Mouse (Mus musculus) Patski (cell line): Measurements from ENCODE around the gene Trmt10c. TPM values are rescaled to one million over a fixed set of nuclear protein-coding genes. Genes with fewer than 3 reads are reported as not detected.

Experiments
- ATAC-seq: fragments of 100-300 bp; one replicate; pipeline ENCODE4 v1.8.0; 2021
- CTCF ChIA-PET: fragments of 350-600 bp; sonication (Branson Sonifier 250); formaldehyde crosslinking; loops from one replicate; lab custom pipeline; 2022; ENCODE audit warnings: inconsistent platforms; lab: Charles Lee
- POLR2A ChIA-PET: fragments of 350-600 bp; sonication (Branson Sonifier 250); formaldehyde crosslinking; loops from one replicate; lab custom pipeline; 2022; ENCODE audit warnings: antibody characterized with exemption, inconsistent platforms; lab: Charles Lee
- DNase-seq: peaks from one replicate; pipeline ENCODE4 v3.0.0-alpha.2; 2011; ENCODE audit warnings: low read depth, low spot score
- H3K27me3 ChIP-seq: fragments of 371-371 bp; one replicate; pipeline ENCODE4 v1.5.1; 2021
- CTCF ChIP-seq: fragments of 100-300 bp; IDR thresholded peaks from one replicate; pipeline ENCODE4 v1.5.1; 2021
- in situ Hi-C: fragments of 300-500 bp; cut with MboI; formaldehyde crosslinking; loops from 3 replicates; pipeline ENCODE4 v1.11.1; 2018; ENCODE audit warnings: low pct_unique_long_range_greater_than_20kb, mixed read lengths
- polyA plus RNA-seq: library from polyadenylated mRNA; unstranded; gene quantifications from one replicate; pipeline ENCODE4 v1.2.3, GENCODE M21; 2021

The Trmt10c gene
- polyA plus RNA-seq, 1 experiment from 2014 or later: 17.9 TPM

DNA sequence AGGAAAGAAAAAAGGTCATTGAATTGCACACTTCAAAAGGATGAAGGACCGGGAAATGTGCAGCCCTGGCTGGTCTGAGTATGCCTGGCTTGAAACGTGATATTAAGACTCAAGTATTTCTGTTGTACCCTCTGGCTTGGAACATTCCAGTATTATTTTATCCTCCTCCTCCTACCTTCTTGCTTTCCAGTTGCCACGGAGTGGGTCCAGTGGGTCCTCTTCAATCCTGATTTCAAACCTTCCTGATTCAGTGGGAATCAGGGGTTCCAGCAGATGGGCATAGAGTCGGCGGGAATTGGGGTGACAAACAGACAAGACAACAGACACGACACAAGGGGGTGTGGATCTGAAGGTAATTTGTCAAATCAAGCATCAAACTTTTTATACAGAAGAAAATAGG lies 34.9 kb upstream of the Trmt10c start:
- DNase-seq (no peak), ATAC-seq (no peak)
- H3K27me3 ChIP-seq: peaks cover 6% of the 10 kb centered on the region
- CTCF ChIA-PET: no interaction called here
- in situ Hi-C loops: loop anchor here (10.0 kb wide), 1 partner anchor 58 kb away; no protein-coding TSS in a partner anchor
- no peak for TF ChIP-seq CTCF
- POLR2A ChIA-PET: interaction anchor here (0.7 kb wide), 1 partner anchor 1640 kb away, joined by 4 read pairs; no protein-coding TSS in a partner anchor

- TF ChIP-seq CTCF: no peak
- POLR2A ChIA-PET: interaction anchor here (0.7 kb wide), 1 partner anchor 1641 kb away, joined by 4 read pairs; no protein-coding TSS in a partner anchor
- ATAC-seq: no peak
- no peak for DNase-seq
- in situ Hi-C loops: loop anchor here (10.0 kb wide), 1 partner anchor 57 kb away; no protein-coding TSS in a partner anchor
- CTCF ChIA-PET: no interaction called here
- peaks cover 6% of the 10 kb centered on the region for H3K27me3 ChIP-seq
Measured at GRCm38 (mm10) chr16:56071317-56072232, 34.0 kb upstream of the Trmt10c start.

GRCm38 (mm10) chr16:56068523-56069070 lies 31.0 kb upstream of the Trmt10c start:
- peaks cover 6% of the 10 kb centered on the region for H3K27me3 ChIP-seq
- ATAC-seq (no peak), DNase-seq (no peak)
- ChIA-PET CTCF (interaction anchor here (1.2 to 2.0 kb wide), 4 partner anchors 11 to 117 kb away, joined by 5 to 6 read pairs (median 6); no protein-coding TSS in a partner anchor), POLR2A (no interaction called here)
- no peak for TF ChIP-seq CTCF
- in situ Hi-C loops: loop anchor here (10.0 kb wide), 2 partner anchors 94 to 124 kb away; partner anchors contain the start of gene Zbtb11

- ATAC-seq (no peak), DNase-seq (no peak)
- TF ChIP-seq CTCF: no peak
- in situ Hi-C loops: loop anchor here (10.0 kb wide), 2 partner anchors 91 to 121 kb away; partner anchors contain the start of gene Zbtb11
- peaks cover 6% of the 10 kb centered on the region for H3K27me3 ChIP-seq
- ChIA-PET CTCF (interaction anchor here (0.7 to 2.8 kb wide), 4 partner anchors 25 to 115 kb away, joined by 3 to 13 read pairs (median 6); no protein-coding TSS in a partner anchor), POLR2A (no interaction called here)
Measured at GRCm38 (mm10) chr16:56066113-56066512, 28.5 kb upstream of the Trmt10c start.

GRCm38 (mm10) chr16:56064334-56064990 lies 26.8 kb upstream of the Trmt10c start:
- ChIA-PET CTCF (interaction anchor here (0.5 to 2.8 kb wide), 18 partner anchors 9 to 217 kb away, joined by 3 to 15 read pairs (median 4); no protein-coding TSS in a partner anchor), POLR2A (interaction anchor here (0.6 kb wide), 1 partner anchor 99 kb away, joined by 3 read pairs; the partner anchor contains the start of gene Rpl24)
- ATAC-seq (peak; percentile 89), DNase-seq (no peak)
- in situ Hi-C loops: loop anchor here (10.0 kb wide), 2 partner anchors 90 to 120 kb away; partner anchors contain the start of gene Zbtb11
- TF ChIP-seq CTCF: peak; percentile 74
- H3K27me3 ChIP-seq: peaks cover 6% of the 10 kb centered on the region

- POLR2A ChIA-PET: no interaction called here
- no peak for DNase-seq
- in situ Hi-C loops: loop anchor here (10.0 kb wide), 2 partner anchors 88 to 118 kb away; partner anchors contain the start of gene Zbtb11
Measured at GRCm38 (mm10) chr16:56062981-56063380, 25.4 kb upstream of the Trmt10c start.

GRCm38 (mm10) chr16:56061995-56062594 lies 24.5 kb upstream of the Trmt10c start:
- ChIA-PET POLR2A (no interaction called here), CTCF (interaction anchor here (1.2 kb wide), 1 partner anchor 111 kb away, joined by 3 read pairs; no protein-coding TSS in a partner anchor)
- ATAC-seq (no peak), DNase-seq (no peak)
- TF ChIP-seq CTCF: no peak
- in situ Hi-C loops: loop anchor here (10.0 kb wide), 2 partner anchors 87 to 117 kb away; partner anchors contain the start of gene Zbtb11
- H3K27me3 ChIP-seq: no peaks in the 10 kb centered on the region

More at GRCm38 (mm10) chr16:56062981-56063380, 25.4 kb upstream of the Trmt10c start:
- CTCF ChIA-PET: interaction anchor here (1.2 to 2.6 kb wide), 5 partner anchors 87 to 121 kb away, joined by 3 to 15 read pairs (median 7); no protein-coding TSS in a partner anchor
- no peak for ATAC-seq
- TF ChIP-seq CTCF: no peak
- H3K27me3 ChIP-seq: peaks cover 2% of the 10 kb centered on the region

DNA sequence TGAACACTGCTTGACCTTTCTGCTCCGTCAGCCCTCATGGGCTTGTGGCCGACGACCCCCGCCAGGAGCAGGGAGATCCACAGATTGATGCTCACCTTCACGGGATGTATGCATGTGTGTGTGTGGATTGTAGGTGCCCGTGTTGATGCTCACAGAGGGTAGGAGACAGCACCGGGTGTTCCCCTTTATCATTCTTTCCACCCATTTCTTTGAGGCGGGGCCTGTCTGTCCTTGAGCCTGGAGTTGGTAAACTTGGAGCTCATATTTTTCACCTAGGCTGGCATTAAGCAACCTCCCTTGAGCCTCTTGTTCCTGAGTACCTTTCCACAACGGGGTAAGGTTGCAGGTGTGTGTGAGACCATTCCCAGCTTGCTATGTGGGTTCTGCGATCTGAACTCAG lies 20.5 kb upstream of the Trmt10c start:
- no peaks in the 10 kb centered on the region for H3K27me3 ChIP-seq
- no peak for ATAC-seq
- POLR2A ChIA-PET: no interaction called here
- DNase-seq: no peak
- in situ Hi-C loops: no loop called here
- CTCF ChIA-PET: interaction anchor here (0.9 to 1.4 kb wide), 3 partner anchors 10 to 107 kb away, joined by 3 to 5 read pairs (median 4); no protein-coding TSS in a partner anchor
- TF ChIP-seq CTCF: no peak

GRCm38 (mm10) chr16:56056944-56057590 lies 19.4 kb upstream of the Trmt10c start:
- ChIA-PET POLR2A (no interaction called here), CTCF (interaction anchor here (1.4 kb wide), 1 partner anchor 11 kb away, joined by 5 read pairs; no protein-coding TSS in a partner anchor)
- H3K27me3 ChIP-seq: no peaks in the 10 kb centered on the region
- DNase-seq: no peak
- no peak for ATAC-seq
- TF ChIP-seq CTCF: no peak
- in situ Hi-C loops: no loop called here
